In genomic region chr13:101796983-101797382, GRCm38 (mm10) we compare ENCODE assay signal across 21 mouse cellular contexts. TPM values are rescaled to one million over a fixed set of nuclear protein-coding genes. Genes with fewer than 3 reads are reported as not detected.
DNase-seq lines count a peak whose midpoint lies in the region; ATAC-seq and TF ChIP-seq lines count a peak whose summit lies in the region.
"Had no signal": no experiment of that assay in that cellular context is flagged by ENCODE, and none has a peak within 500 bp of the region (broad histone marks: within the 10 kb centered on the region; RNA-seq: fewer than 3 reads in every experiment).

No protein-coding gene starts in this region.

- no peak for TF ChIP-seq CTCF in G1E (IDR thresholded peaks at IDR 0.05; ENCODE audit: low read depth, low read length)
- TF ChIP-seq CTCF in stomach, postnatal 0 days (IDR thresholded peaks at IDR 0.05; ENCODE audit: low read depth), result no peak

- no peaks in the 10 kb centered on the region for H3K36me3 ChIP-seq in G1E (replicated peaks)
- H3K36me3 ChIP-seq in stomach, postnatal 0 days (ENCODE audit: control insufficient read depth, insufficient read depth, low read length), result no peaks in the 10 kb centered on the region
- H3K36me3 ChIP-seq: liver, embryonic 15.5 days; neural tube, embryonic 15.5 days had no signal

- peaks cover 27% of the 10 kb centered on the region for H3K27me3 ChIP-seq in G1E (ENCODE audit: insufficient read depth, low read length)
- H3K27me3 ChIP-seq in stomach, postnatal 0 days (ENCODE audit: control insufficient read depth, insufficient read depth, low read length), result no peaks in the 10 kb centered on the region
- H3K27me3 ChIP-seq: forebrain, embryonic 13.5 days; neural tube, embryonic 15.5 days had no signal

- H3K9ac ChIP-seq in stomach, postnatal 0 days (ENCODE audit: low read length), result no peak overlapping the region
- H3K9ac ChIP-seq: forebrain, embryonic 13.5 days; hindbrain, embryonic 14.5 days; liver, embryonic 15.5 days; neural tube, embryonic 15.5 days had no signal

- no peak overlapping the region for H3K27ac ChIP-seq in stomach, postnatal 0 days (replicated peaks)
- H3K27ac ChIP-seq: forebrain, embryonic 13.5 days; hindbrain, embryonic 14.5 days; liver, embryonic 15.5 days; neural tube, embryonic 15.5 days had no signal

- 0 out of 2 replicates have a peak, but pooled peaks have one; percentile 9 for ATAC-seq in G1E (ENCODE audit: extremely low read depth, insufficient number of reproducible peaks, low FRiP score, poor library complexity, severe bottlenecking)
- peak; percentile 34; the same call in 1 of the 2 replicates for ATAC-seq in granulocyte monocyte progenitor cell, adult 5-6 weeks (replicated peaks; ENCODE audit: poor library complexity, severe bottlenecking)
- ATAC-seq in stomach, postnatal 0 days (ENCODE audit: low FRiP score, low TSS enrichment), result no peak
- ATAC-seq: forebrain, embryonic 13.5 days; intestine, embryonic 16.5 days had no signal

- DNase-seq in thymus, postnatal 0 days (ENCODE audit: low spot score), result peak; percentile 29
- DNase-seq in thymus, adult 18-20 months, result no peak
- no peak for DNase-seq in G1E (ENCODE audit: low spot score)
- DNase-seq in stomach, postnatal 0 days (ENCODE audit: low spot score), result no peak
- no peak for DNase-seq in gastrocnemius, postnatal 10 days
- DNase-seq in adrenal gland, adult 8-10 months, result no peak
- DNase-seq: cerebellum, adult 8-10 months; heart, postnatal 10 days; kidney, postnatal 36 days; lung, postnatal 10 days; midbrain, embryonic 14.5 days; right cerebral cortex, postnatal 14 days had no signal

- H3K4me3 ChIP-seq in G1E (ENCODE audit: low read depth, low read length), result no peak overlapping the region
- no peak overlapping the region for H3K4me3 ChIP-seq in stomach, postnatal 0 days (ENCODE audit: low read depth, low read length)
- H3K4me3 ChIP-seq: forebrain, embryonic 13.5 days; liver, embryonic 15.5 days; megakaryocyte, embryonic 14.5 days; myocyte; neural tube, embryonic 15.5 days had no signal

- no peaks in the 10 kb centered on the region for H3K9me3 ChIP-seq in G1E (replicated peaks)
- no peaks in the 10 kb centered on the region for H3K9me3 ChIP-seq in stomach, postnatal 0 days (ENCODE audit: control insufficient read depth, low read length)
- H3K9me3 ChIP-seq: forebrain, embryonic 13.5 days; liver, embryonic 15.5 days; neural tube, embryonic 15.5 days had no signal

- 80% methylated on average over 6 of the region's 6 CpGs for WGBS in stomach, postnatal 0 days

- no peak for TF ChIP-seq EP300 in stomach, postnatal 0 days (optimal IDR thresholded peaks at IDR 0.05)

- H3K4me2 ChIP-seq in stomach, postnatal 0 days (replicated peaks; ENCODE audit: low read depth), result no peak overlapping the region
- H3K4me2 ChIP-seq: forebrain, embryonic 13.5 days; heart, embryonic 11.5 days; hindbrain, embryonic 14.5 days; liver, embryonic 15.5 days; neural tube, embryonic 15.5 days had no signal

- H3K4me1 ChIP-seq in G1E (ENCODE audit: insufficient read depth, low read depth, low read length), result peaks cover 27% of the 10 kb centered on the region
- no peaks in the 10 kb centered on the region for H3K4me1 ChIP-seq in stomach, postnatal 0 days (replicated peaks; ENCODE audit: control insufficient read depth, insufficient read depth)
- H3K4me1 ChIP-seq: forebrain, embryonic 13.5 days had no signal

RNA-seq across cellular contexts. Expression of gene Pik3r1, which starts 29.0 kb away (rescaled TPM):
- polyA plus RNA-seq in thymus, postnatal 0 days (2015; fragmentation: Nextera tagmentation; extraction: Ambion mirVana), result 62.9 and 79.3 TPM in 2 replicates
- 102 and 150 TPM in 2 replicates for total RNA-seq in G1E (2014; fragmentation: Nextera tagmentation)
- 86.2 and 111 TPM in 2 replicates for total RNA-seq in G1E (2017)
- 9.3 and 11.3 TPM in 2 replicates for polyA plus RNA-seq in G1E (2012)
- total RNA-seq in granulocyte monocyte progenitor cell, adult 5-6 weeks (2014; fragmentation: Nextera tagmentation), result 62.1 and 70.9 TPM in 2 replicates
- 84.2 and 102 TPM in 2 replicates for total RNA-seq in granulocyte monocyte progenitor cell, adult 5-6 weeks (2017)
- polyA plus RNA-seq in stomach, postnatal 0 days (2015; fragmentation: Nextera tagmentation; extraction: Ambion mirVana), result 36.0 and 44.6 TPM in 2 replicates
- total RNA-seq in gastrocnemius, postnatal 10 days (2021), result 10 to 100 TPM; 37.5 to 41.3 TPM
- 100 to 1,000 TPM in 1 of 4 experiments, 10 to 100 TPM in 3; 52.9 to 103 (median 87.4) TPM for total RNA-seq in adrenal gland, adult 8-10 months (2022)
